ENCODE assay signal across 9 mouse cellular contexts in the genomic region with DNA sequence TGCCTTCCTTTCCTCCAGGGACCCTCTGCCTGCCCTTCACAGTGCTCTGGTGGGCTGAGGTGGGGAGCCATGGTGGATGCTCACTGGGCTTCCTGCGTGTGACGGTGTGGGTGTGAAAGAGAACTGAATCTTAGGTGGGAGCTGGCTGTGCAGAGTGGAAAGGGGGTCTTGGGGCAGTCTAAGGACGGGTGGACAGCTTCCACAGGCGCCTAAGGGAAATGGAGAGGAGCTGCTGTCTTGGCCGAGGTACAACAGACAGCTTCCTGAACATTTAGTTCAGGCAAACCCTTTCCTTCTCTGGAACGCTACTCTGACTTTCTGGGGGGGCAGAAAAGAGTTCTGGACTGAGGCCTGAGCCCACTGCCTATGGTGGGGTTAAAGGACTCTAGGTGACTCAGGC. TPM values are rescaled to one million over a fixed set of nuclear protein-coding genes. Genes with fewer than 3 reads are reported as not detected.
DNase-seq lines count a peak whose midpoint lies in the region; ATAC-seq lines count a peak whose summit lies in the region.
"Had no signal": no experiment of that assay in that cellular context is flagged by ENCODE, and none has a peak within 500 bp of the region (broad histone marks: within the 10 kb centered on the region; RNA-seq: fewer than 3 reads in every experiment).

No protein-coding gene starts in this region.

- H3K9me3 ChIP-seq in midbrain, embryonic 12.5 days: no peaks in the 10 kb centered on the region
- no peaks in the 10 kb centered on the region for H3K9me3 ChIP-seq in midbrain, embryonic 15.5 days
- no peaks in the 10 kb centered on the region for H3K9me3 ChIP-seq in intestine, embryonic 16.5 days (ENCODE audit: control insufficient read depth, low read length)
- H3K9me3 ChIP-seq in neural tube, embryonic 15.5 days (replicated peaks): no peaks in the 10 kb centered on the region
- H3K9me3 ChIP-seq in hindbrain, embryonic 13.5 days: no peaks in the 10 kb centered on the region

- H3K36me3 ChIP-seq in midbrain, embryonic 12.5 days: peaks cover 6% of the 10 kb centered on the region
- no peaks in the 10 kb centered on the region for H3K36me3 ChIP-seq in midbrain, embryonic 15.5 days (replicated peaks)
- peaks cover 9% of the 10 kb centered on the region for H3K36me3 ChIP-seq in intestine, embryonic 16.5 days (ENCODE audit: control insufficient read depth, insufficient read depth, low read length)
- peaks cover 2% of the 10 kb centered on the region for H3K36me3 ChIP-seq in neural tube, embryonic 15.5 days
- H3K36me3 ChIP-seq in hindbrain, embryonic 13.5 days: peaks cover 14% of the 10 kb centered on the region

- WGBS in midbrain, embryonic 12.5 days: 85% methylated on average over 6 of the region's 6 CpGs
- WGBS in midbrain, embryonic 15.5 days: 86% methylated on average over 6 of the region's 6 CpGs
- WGBS in intestine, embryonic 16.5 days: 65% methylated on average over 6 of the region's 6 CpGs
- WGBS in neural tube, embryonic 15.5 days: 84% methylated on average over 6 of the region's 6 CpGs
- WGBS in hindbrain, embryonic 13.5 days: 86% methylated on average over 6 of the region's 6 CpGs

- DNase-seq in gastrocnemius, adult 8-10 months (ENCODE audit: low spot score in 2 of 2): peak; percentile 1 to 2
- DNase-seq in gastrocnemius, postnatal 4 days (ENCODE audit: low spot score in 2 of 2): no peak
- DNase-seq in c-Kit-positive CD71-positive TER-119-positive erythroid progenitor cells, embryonic 14.5 days (ENCODE audit: low spot score): no peak

- no peak overlapping the region for H3K27ac ChIP-seq in midbrain, embryonic 12.5 days (replicated peaks)
- H3K27ac ChIP-seq in midbrain, embryonic 15.5 days: no peak overlapping the region
- H3K27ac ChIP-seq in intestine, embryonic 16.5 days (ENCODE audit: low read length): no peak overlapping the region
- H3K27ac ChIP-seq in neural tube, embryonic 15.5 days (replicated peaks): no peak overlapping the region
- no peak overlapping the region for H3K27ac ChIP-seq in hindbrain, embryonic 13.5 days

- H3K27me3 ChIP-seq in midbrain, embryonic 12.5 days: no peaks in the 10 kb centered on the region
- no peaks in the 10 kb centered on the region for H3K27me3 ChIP-seq in midbrain, embryonic 15.5 days (replicated peaks)
- H3K27me3 ChIP-seq in intestine, embryonic 16.5 days (replicated peaks; ENCODE audit: control insufficient read depth, insufficient read depth, low read length): no peaks in the 10 kb centered on the region
- no peaks in the 10 kb centered on the region for H3K27me3 ChIP-seq in neural tube, embryonic 15.5 days (replicated peaks)
- no peaks in the 10 kb centered on the region for H3K27me3 ChIP-seq in hindbrain, embryonic 13.5 days

- no peak overlapping the region for H3K4me2 ChIP-seq in midbrain, embryonic 12.5 days (replicated peaks)
- H3K4me2 ChIP-seq in midbrain, embryonic 15.5 days: no peak overlapping the region
- H3K4me2 ChIP-seq in intestine, embryonic 16.5 days (ENCODE audit: low read depth, low read length): peak overlapping the region; percentile 69
- peak overlapping the region; percentile 93; the same call in 1 of the 2 replicates for H3K4me2 ChIP-seq in neural tube, embryonic 15.5 days
- no peak overlapping the region for H3K4me2 ChIP-seq in hindbrain, embryonic 13.5 days

- no peak overlapping the region for H3K4me3 ChIP-seq in midbrain, embryonic 12.5 days
- no peak overlapping the region for H3K4me3 ChIP-seq in midbrain, embryonic 15.5 days
- H3K4me3 ChIP-seq in intestine, embryonic 16.5 days (ENCODE audit: low read length): peak overlapping the region; percentile 72; the same call in 1 of the 2 replicates
- H3K4me3 ChIP-seq in neural tube, embryonic 15.5 days (replicated peaks): no peak overlapping the region
- H3K4me3 ChIP-seq in hindbrain, embryonic 13.5 days: no peak overlapping the region

- 0 out of 2 replicates have a peak overlapping the region, but pooled peaks have one; percentile 11 for H3K9ac ChIP-seq in midbrain, embryonic 12.5 days (replicated peaks)
- H3K9ac ChIP-seq in midbrain, embryonic 15.5 days: no peak overlapping the region
- peak overlapping the region; percentile 30 for H3K9ac ChIP-seq in intestine, embryonic 16.5 days (ENCODE audit: low read depth, low read length)
- no peak overlapping the region for H3K9ac ChIP-seq in neural tube, embryonic 15.5 days (replicated peaks)
- no peak overlapping the region for H3K9ac ChIP-seq in hindbrain, embryonic 13.5 days

- H3K4me1 ChIP-seq in midbrain, embryonic 12.5 days: peaks cover 20% of the 10 kb centered on the region
- H3K4me1 ChIP-seq in midbrain, embryonic 15.5 days: peaks cover 21% of the 10 kb centered on the region
- peaks cover 21% of the 10 kb centered on the region for H3K4me1 ChIP-seq in intestine, embryonic 16.5 days (ENCODE audit: control insufficient read depth, insufficient read depth, low read length)
- peaks cover 21% of the 10 kb centered on the region for H3K4me1 ChIP-seq in neural tube, embryonic 15.5 days
- H3K4me1 ChIP-seq in hindbrain, embryonic 13.5 days (replicated peaks): peaks cover 34% of the 10 kb centered on the region

- no peak for ATAC-seq in midbrain, embryonic 12.5 days (ENCODE audit: low FRiP score, low read depth)
- no peak for ATAC-seq in midbrain, embryonic 15.5 days (replicated peaks)
- no peak for ATAC-seq in intestine, embryonic 16.5 days
- no peak for ATAC-seq in neural tube, embryonic 15.5 days (ENCODE audit: low FRiP score)
- ATAC-seq in hindbrain, embryonic 13.5 days (ENCODE audit: low FRiP score): no peak
- ATAC-seq: CD4-positive, CD25-positive, alpha-beta regulatory T cell, adult 4 months had no signal

RNA-seq across cellular contexts. Expression of gene Mocs1, which starts 2.0 kb away (rescaled TPM):
- total RNA-seq in gastrocnemius, adult 8-10 months (2022): 10 to 100 TPM; 17.6 to 26.4 (median 19.8) TPM
- 10 to 100 TPM; 20.3 to 20.8 TPM for total RNA-seq in gastrocnemius, postnatal 4 days (2021)
- 4.1 and 4.7 TPM in 2 replicates for polyA plus RNA-seq in midbrain, embryonic 12.5 days (2016; fragmentation: Nextera tagmentation; extraction: Ambion mirVana)
- polyA plus RNA-seq in midbrain, embryonic 15.5 days (2015; fragmentation: Nextera tagmentation; extraction: Ambion mirVana): 3.9 and 5.8 TPM in 2 replicates
- 11.4 and 14.6 TPM in 2 replicates for polyA plus RNA-seq in intestine, embryonic 16.5 days (2015; fragmentation: Nextera tagmentation; extraction: Ambion mirVana)
- 4.7 and 6.2 TPM in 2 replicates for polyA plus RNA-seq in neural tube, embryonic 15.5 days (2015; fragmentation: Nextera tagmentation; extraction: Ambion mirVana)
- polyA plus RNA-seq in hindbrain, embryonic 13.5 days (2015; fragmentation: Nextera tagmentation; extraction: Ambion mirVana): 3.5 and 4.2 TPM in 2 replicates

Comparison
In these comparisons a context has a peak if more than half of its experiments do, and no peak if none do; other contexts are left out.
1. DNase-seq: peak in gastrocnemius, adult 8-10 months (2 of 2); none in gastrocnemius, postnatal 4 days (0 of 2) and c-Kit-positive CD71-positive TER-119-positive erythroid progenitor cells, embryonic 14.5 days (single experiment).
2. H3K9ac ChIP-seq: peak in midbrain, embryonic 12.5 days (single experiment) and intestine, embryonic 16.5 days (single experiment); none in midbrain, embryonic 15.5 days (single experiment), neural tube, embryonic 15.5 days (single experiment) and hindbrain, embryonic 13.5 days (single experiment).
3. H3K4me2 ChIP-seq: peak in intestine, embryonic 16.5 days (single experiment) and neural tube, embryonic 15.5 days (single experiment); none in midbrain, embryonic 12.5 days (single experiment), midbrain, embryonic 15.5 days (single experiment) and hindbrain, embryonic 13.5 days (single experiment).